Mouse (Mus musculus): Measurements from ENCODE around the gene Foxa2.

Gene Foxa2

GRCm38 (mm10) chr2:148038366-148039310, 8.1 kb downstream of the Foxa2 start:
- DNase-seq = peak in 1 of 2 experiments; percentile 17

GRCm38 (mm10) chr2:148036611-148037160, 10.1 kb downstream of the Foxa2 start:
- DNase-seq = no peak

GRCm38 (mm10) chr2:148030991-148031675, 15.6 kb downstream of the Foxa2 start:
- DNase-seq = no peak

GRCm38 (mm10) chr2:148030613-148030935, 16.2 kb downstream of the Foxa2 start:
- DNase-seq = no peak

- no peak for DNase-seq
Measured at GRCm38 (mm10) chr2:148029751-148030612, 16.8 kb downstream of the Foxa2 start.

- DNase-seq = no peak
Measured at GRCm38 (mm10) chr2:148029050-148029608, 17.6 kb downstream of the Foxa2 start.

- DNase-seq = no peak
Measured at GRCm38 (mm10) chr2:148026366-148026765, 20.4 kb downstream of the Foxa2 start.

- DNase-seq = no peak
Measured at GRCm38 (mm10) chr2:148025481-148025880, 21.3 kb downstream of the Foxa2 start.

GRCm38 (mm10) chr2:148024268-148024935, 22.4 kb downstream of the Foxa2 start:
- no peak for DNase-seq

- DNase-seq = no peak
Measured at GRCm38 (mm10) chr2:148023340-148023806, 23.4 kb downstream of the Foxa2 start.

- DNase-seq = no peak
Measured at GRCm38 (mm10) chr2:148021919-148022570, 24.7 kb downstream of the Foxa2 start.

GRCm38 (mm10) chr2:148021016-148021415, 25.8 kb downstream of the Foxa2 start:
- DNase-seq = no peak

- no peak for DNase-seq
Measured at GRCm38 (mm10) chr2:148020125-148020524, 26.6 kb downstream of the Foxa2 start.

GRCm38 (mm10) chr2:148017782-148018690, 28.7 kb downstream of the Foxa2 start:
- no peak for DNase-seq

GRCm38 (mm10) chr2:148013382-148013781, 33.4 kb downstream of the Foxa2 start:
- no peak for DNase-seq

- DNase-seq = no peak
Measured at GRCm38 (mm10) chr2:148009049-148009448, 37.7 kb downstream of the Foxa2 start.

GRCm38 (mm10) chr2:148004554-148005521, 41.9 kb downstream of the Foxa2 start:
- DNase-seq = no peak

GRCm38 (mm10) chr2:148003511-148003910, 43.3 kb downstream of the Foxa2 start:
- no peak for DNase-seq

All from cerebellum, postnatal 14 days (tissue).